Mouse (Mus musculus): Measurements from ENCODE around the gene Serpina6.

Serpina6 gene

GRCm38 (mm10) chr12:103655123-103656044 lies 1.6 kb downstream of the Serpina6 start:
- DNase-seq (ENCODE audit: low read depth) = no peak

GRCm38 (mm10) chr12:103653836-103654235 lies 3.2 kb downstream of the Serpina6 start:
- DNase-seq (ENCODE audit: low read depth) = no peak

- DNase-seq (ENCODE audit: low read depth) = no peak
Measured at GRCm38 (mm10) chr12:103646314-103646713, 10.7 kb downstream of the Serpina6 start.

- no peak for DNase-seq (ENCODE audit: low read depth)
Measured at GRCm38 (mm10) chr12:103644601-103645000, 12.4 kb downstream of the Serpina6 start.

- no peak for DNase-seq (ENCODE audit: low read depth)
Measured at GRCm38 (mm10) chr12:103643818-103644217, 13.2 kb downstream of the Serpina6 start.

GRCm38 (mm10) chr12:103643336-103643735 lies 13.7 kb downstream of the Serpina6 start:
- DNase-seq (ENCODE audit: low read depth) = peak; percentile 33

GRCm38 (mm10) chr12:103635846-103636245 lies 21.2 kb downstream of the Serpina6 start:
- no peak for DNase-seq (ENCODE audit: low read depth)

GRCm38 (mm10) chr12:103634430-103634829 lies 22.6 kb downstream of the Serpina6 start:
- no peak for DNase-seq (ENCODE audit: low read depth)

GRCm38 (mm10) chr12:103631203-103631612 lies 25.8 kb downstream of the Serpina6 start, which contains the start of gene Serpina10:
Gene Serpina10 (minus strand): TSS chr12:103631444.
- no peak for DNase-seq (ENCODE audit: low read depth)

- DNase-seq (ENCODE audit: low read depth) = no peak
Measured at GRCm38 (mm10) chr12:103616860-103617261, 40.2 kb downstream of the Serpina6 start.

GRCm38 (mm10) chr12:103615734-103616133 lies 41.3 kb downstream of the Serpina6 start:
- DNase-seq (ENCODE audit: low read depth) = no peak

- no peak for DNase-seq (ENCODE audit: low read depth)
Measured at GRCm38 (mm10) chr12:103615141-103615540, 41.9 kb downstream of the Serpina6 start.

GRCm38 (mm10) chr12:103601839-103602238 lies 55.2 kb downstream of the Serpina6 start:
- no peak for DNase-seq (ENCODE audit: low read depth)

GRCm38 (mm10) chr12:103600364-103600763 lies 56.6 kb downstream of the Serpina6 start:
- DNase-seq (ENCODE audit: low read depth) = no peak

GRCm38 (mm10) chr12:103598411-103598810 lies 58.6 kb downstream of the Serpina6 start:
- no peak for DNase-seq (ENCODE audit: low read depth)

Data from naive thymus-derived CD4-positive, alpha-beta T cell, adult 2 months (primary cell).